In the genomic region with DNA sequence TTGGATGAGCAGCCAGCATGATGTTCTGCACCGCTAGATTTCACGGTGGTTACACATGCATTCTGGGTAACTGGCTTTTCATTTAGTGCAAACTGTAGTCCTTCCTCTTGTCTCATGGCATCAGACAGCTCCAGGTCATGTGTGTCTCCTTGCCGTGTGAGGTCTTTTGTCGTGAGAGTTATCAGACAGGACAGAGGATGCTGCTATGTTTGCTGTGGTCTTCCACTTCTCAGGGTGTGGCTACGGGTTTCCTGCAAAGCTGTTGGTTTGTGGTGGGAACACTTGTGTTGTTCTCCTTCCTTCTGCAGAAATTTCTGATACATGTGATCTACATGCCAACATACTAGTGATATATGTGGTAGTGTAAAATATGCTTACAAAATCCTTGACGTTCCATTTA, we compare ENCODE assay signal across 21 mouse cellular contexts.
DNase-seq lines count a peak whose midpoint lies in the region; ATAC-seq and TF ChIP-seq lines count a peak whose summit lies in the region.
"Had no signal": no experiment of that assay in that cellular context is flagged by ENCODE, and none has a peak within 500 bp of the region (broad histone marks: within the 10 kb centered on the region; RNA-seq: fewer than 3 reads in every experiment).

No protein-coding gene starts in this region.

- no peak for TF ChIP-seq CTCF in gastrocnemius, adult 2 months (IDR thresholded peaks at IDR 0.05)

- intact Hi-C loops in gastrocnemius, adult 2 months (cut with DNase I) = no loop called here

- ATAC-seq in hematopoietic stem cell, adult 5-6 weeks (replicated peaks in 1 of 2; ENCODE audit: insufficient read depth in 1 of 2, low FRiP score in 2 of 2, low TSS enrichment in 1 of 2, low read depth in 1 of 2, poor library complexity in 2 of 2, severe bottlenecking in 2 of 2) = peak; percentile 85 to 92
- ATAC-seq in monocyte, adult 5-6 weeks (replicated peaks; ENCODE audit: insufficient number of reproducible peaks, low FRiP score, low TSS enrichment, poor library complexity, severe bottlenecking) = 0 out of 2 replicates have a peak, but pooled peaks have one; percentile 31
- ATAC-seq in forebrain, embryonic 12.5 days (ENCODE audit: low FRiP score) = no peak
- ATAC-seq: forebrain, embryonic 16.5 days had no signal

- WGBS in forebrain, embryonic 12.5 days = 97% methylated on average over 6 of the region's 6 CpGs

- no peak overlapping the region for H3K9ac ChIP-seq in forebrain, embryonic 12.5 days
- H3K9ac ChIP-seq: embryonic facial prominence, embryonic 15.5 days; heart, embryonic 13.5 days; hindbrain, embryonic 15.5 days had no signal

- H3K36me3 ChIP-seq in forebrain, embryonic 12.5 days (replicated peaks) = no peaks in the 10 kb centered on the region
- H3K36me3 ChIP-seq: embryonic facial prominence, embryonic 15.5 days; forebrain, embryonic 10.5 days; heart, embryonic 13.5 days; hindbrain, embryonic 15.5 days had no signal

- DNase-seq in thymus, postnatal 0 days (ENCODE audit: low spot score) = peak; percentile 42
- no peak for DNase-seq in thymus, postnatal 36 days
- DNase-seq in T-cell, adult 2 months (ENCODE audit: low spot score) = peak; percentile 28
- no peak for DNase-seq in right cerebral cortex, adult 18-20 months
- no peak for DNase-seq in gastrocnemius, adult 2 months
- DNase-seq: adrenal gland, adult 8-10 months; adrenal gland, postnatal 36 days; cerebellum, adult 2 months; cerebellum, postnatal 10 days; embryo, embryonic 11 days; gastrocnemius, postnatal 14 days; heart, postnatal 14 days had no signal

- no peaks in the 10 kb centered on the region for H3K4me1 ChIP-seq in forebrain, embryonic 12.5 days
- H3K4me1 ChIP-seq: embryonic facial prominence, embryonic 15.5 days; forebrain, embryonic 10.5 days; heart, embryonic 13.5 days; hindbrain, embryonic 15.5 days had no signal

- H3K9me3 ChIP-seq in forebrain, embryonic 12.5 days = no peaks in the 10 kb centered on the region
- H3K9me3 ChIP-seq: embryonic facial prominence, embryonic 15.5 days; forebrain, embryonic 10.5 days; heart, embryonic 13.5 days; hindbrain, embryonic 15.5 days had no signal

- H3K27me3 ChIP-seq in forebrain, embryonic 12.5 days = no peaks in the 10 kb centered on the region
- H3K27me3 ChIP-seq: embryonic facial prominence, embryonic 15.5 days; heart, embryonic 13.5 days; hindbrain, embryonic 15.5 days had no signal

- H3K4me3 ChIP-seq in gastrocnemius, adult 2 months = no peak overlapping the region
- no peak overlapping the region for H3K4me3 ChIP-seq in forebrain, embryonic 12.5 days (replicated peaks)
- H3K4me3 ChIP-seq: embryonic facial prominence, embryonic 15.5 days; erythroblast, embryonic 14.5 days; forebrain, embryonic 10.5 days; heart, embryonic 13.5 days; hindbrain, embryonic 15.5 days had no signal

- no peak overlapping the region for H3K27ac ChIP-seq in gastrocnemius, adult 2 months
- H3K27ac ChIP-seq in forebrain, embryonic 12.5 days = no peak overlapping the region
- H3K27ac ChIP-seq: embryonic facial prominence, embryonic 15.5 days; forebrain, embryonic 10.5 days; heart, embryonic 13.5 days; hindbrain, embryonic 15.5 days had no signal

- H3K4me2 ChIP-seq in forebrain, embryonic 12.5 days = no peak overlapping the region
- H3K4me2 ChIP-seq: embryonic facial prominence, embryonic 15.5 days; heart, embryonic 13.5 days; hindbrain, embryonic 15.5 days had no signal

Comparison
In these comparisons a context has a peak if more than half of its experiments do, and no peak if none do; other contexts are left out.
1. DNase-seq: peak in thymus, postnatal 0 days (single experiment) and T-cell, adult 2 months (single experiment); none in thymus, postnatal 36 days (0 of 2), right cerebral cortex, adult 18-20 months (single experiment) and gastrocnemius, adult 2 months (single experiment).